Mouse (Mus musculus) midbrain, postnatal 0 days (tissue): ENCODE measurements around the gene Cdkn2aip. TPM values are rescaled to one million over a fixed set of nuclear protein-coding genes. Genes with fewer than 3 reads are reported as not detected.

ENCODE experiments used
- ATAC-seq: fragments of 200-750 bp; cut with Nextera tagmentation; 2 replicates; pipeline ENCODE4 v1.8.0; 2017; ENCODE audit warnings: moderate number of reproducible peaks, mild to moderate bottlenecking, moderate TSS enrichment, moderate library complexity; ENCODE audit not compliant: low FRiP score
- DNase-seq: peaks from one replicate; pipeline ENCODE4 v3.0.0-alpha.2; 2015; ENCODE audit warnings: low spot score
- H3K27ac ChIP-seq: fragments of 300-500 bp; sonication (generic); 2 replicates; pipeline ENCODE4 v1.5.1; 2014; ENCODE audit warnings: low read depth, mild to moderate bottlenecking, low read length, mixed read lengths
- H3K27me3 ChIP-seq: fragments of 300-500 bp; sonication (generic); 2 replicates; pipeline ENCODE4 v1.6.1; 2014; ENCODE audit warnings: low read length, control low read depth, mixed read lengths; ENCODE audit not compliant: insufficient read depth
- H3K36me3 ChIP-seq: fragments of 300-500 bp; sonication (generic); 2 replicates; pipeline ENCODE4 v1.6.1; 2014; ENCODE audit warnings: low read length, control low read depth, mixed read lengths; ENCODE audit not compliant: insufficient read depth
- H3K4me1 ChIP-seq: fragments of 300-500 bp; sonication (generic); 2 replicates; pipeline ENCODE4 v1.6.1; 2014; ENCODE audit warnings: mild to moderate bottlenecking, control low read depth, antibody characterized with exemption, low read length, mixed read lengths; ENCODE audit not compliant: insufficient read depth
- H3K4me2 ChIP-seq: fragments of 300-500 bp; sonication (generic); 2 replicates; pipeline ENCODE4 v1.6.1; 2014; ENCODE audit warnings: low read depth, mild to moderate bottlenecking, low read length, mixed read lengths; ENCODE audit not compliant: poor library complexity, severe bottlenecking
- H3K4me3 ChIP-seq: fragments of 300-500 bp; sonication (generic); 2 replicates; pipeline ENCODE4 v1.5.1; 2014; ENCODE audit warnings: low read depth, mild to moderate bottlenecking, low read length, moderate library complexity
- H3K9ac ChIP-seq: fragments of 300-500 bp; sonication (generic); replicated peaks from 2 replicates; pipeline ENCODE4 v1.6.1; 2014; ENCODE audit warnings: mild to moderate bottlenecking, low read length, moderate library complexity, mixed read lengths; ENCODE audit not compliant: poor library complexity, severe bottlenecking
- H3K9me3 ChIP-seq: fragments of 300-500 bp; sonication (generic); 2 replicates; pipeline ENCODE4 v1.6.1; 2016; ENCODE audit warnings: low read length, control low read depth
- CTCF ChIP-seq: IDR thresholded peaks from 2 replicates; pipeline ENCODE4 v1.5.1; 2016; ENCODE audit warnings: antibody characterized with exemption, mild to moderate bottlenecking
- WGBS: fragments of 180-500 bp; shearing (Covaris S2); extraction: QIAGEN DNeasy Blood & Tissue Kit; methylation state at CpG from one replicate; pipeline ENCODE4 v1.1.7; 2014; 5-methylcytosine and 5-hydroxymethylcytosine counted together
- polyA plus RNA-seq: library from polyadenylated mRNA; unstranded; fragments of >200 nt; fragmentation: Nextera tagmentation; extraction: Ambion mirVana; gene quantifications from 2 replicates; pipeline ENCODE4 v1.2.1, GENCODE M21; 2015
- total RNA-seq: library from RNA; depleted of rRNA; stranded (reverse); fragments of >200 nt; gene quantifications from 2 replicates; pipeline ENCODE4 v1.2.3, GENCODE M21; 2014

Cdkn2aip gene
- total and polyA plus RNA-seq, 2 experiments from 2014 or later, result 19.9 to 23.3 TPM

- DNase-seq (no peak), ATAC-seq (no peak)
- no peak for TF ChIP-seq CTCF
- Histone ChIP-seq H3K4me2 (no peak overlapping the region), H3K36me3 (no peaks in the 10 kb centered on the region), H3K9me3 (no peaks in the 10 kb centered on the region), H3K4me3 (no peak overlapping the region), H3K27me3 (no peaks in the 10 kb centered on the region), H3K4me1 (no peaks in the 10 kb centered on the region), H3K9ac (no peak overlapping the region), H3K27ac (no peak overlapping the region)
- 82% methylated on average over 9 of the region's 9 CpGs for WGBS
Measured at GRCm38 (mm10) chr8:47683994-47684393, 29.7 kb downstream of the Cdkn2aip start.

DNA sequence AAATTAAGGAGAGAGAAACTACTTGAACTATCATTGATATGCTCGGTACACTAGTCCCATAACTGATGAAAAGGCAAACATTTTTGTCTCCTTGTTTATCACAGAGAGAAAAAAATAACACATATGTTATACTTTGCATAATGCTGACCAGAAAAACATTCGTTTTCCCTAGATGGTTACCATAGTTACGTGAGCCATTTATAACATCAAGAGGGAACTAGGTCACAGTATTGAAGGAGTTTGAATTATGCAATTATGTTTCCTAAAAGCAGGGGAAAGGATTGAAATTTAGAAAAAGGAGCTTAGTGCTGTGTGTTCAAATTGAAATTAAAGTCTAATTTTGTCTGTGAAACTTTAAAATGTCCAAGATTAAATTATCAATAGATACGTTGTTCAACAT lies 33.4 kb downstream of the Cdkn2aip start:
- Histone ChIP-seq H3K9me3 (no peaks in the 10 kb centered on the region), H3K4me2 (no peak overlapping the region), H3K27ac (no peak overlapping the region), H3K4me3 (no peak overlapping the region), H3K27me3 (no peaks in the 10 kb centered on the region), H3K9ac (no peak overlapping the region), H3K36me3 (no peaks in the 10 kb centered on the region), H3K4me1 (no peaks in the 10 kb centered on the region)
- WGBS, result 66% methylated on average over 4 of the region's 4 CpGs
- no peak for TF ChIP-seq CTCF
- ATAC-seq (no peak), DNase-seq (no peak)

DNA sequence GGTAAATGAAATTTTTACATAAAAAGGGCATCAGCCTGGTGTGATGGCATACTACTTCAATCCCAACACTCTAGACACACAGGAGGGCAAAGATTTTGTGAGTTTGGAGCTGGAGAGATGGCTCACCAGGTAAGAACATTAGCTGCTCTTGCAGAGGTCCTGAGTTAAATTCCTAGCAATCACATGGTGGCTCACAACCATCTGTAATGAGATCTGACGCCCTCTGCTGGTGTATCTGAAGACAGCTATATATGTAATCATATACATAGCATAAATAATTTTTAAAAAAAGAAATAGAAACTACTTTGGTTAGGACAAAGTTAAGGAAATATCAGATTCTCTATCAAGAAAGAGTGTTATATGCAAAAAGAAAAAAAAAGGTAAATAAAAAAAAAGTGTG lies 34.1 kb downstream of the Cdkn2aip start:
- 78% methylated on average over 1 of the region's 1 CpGs for WGBS
- ATAC-seq, result no peak

DNA sequence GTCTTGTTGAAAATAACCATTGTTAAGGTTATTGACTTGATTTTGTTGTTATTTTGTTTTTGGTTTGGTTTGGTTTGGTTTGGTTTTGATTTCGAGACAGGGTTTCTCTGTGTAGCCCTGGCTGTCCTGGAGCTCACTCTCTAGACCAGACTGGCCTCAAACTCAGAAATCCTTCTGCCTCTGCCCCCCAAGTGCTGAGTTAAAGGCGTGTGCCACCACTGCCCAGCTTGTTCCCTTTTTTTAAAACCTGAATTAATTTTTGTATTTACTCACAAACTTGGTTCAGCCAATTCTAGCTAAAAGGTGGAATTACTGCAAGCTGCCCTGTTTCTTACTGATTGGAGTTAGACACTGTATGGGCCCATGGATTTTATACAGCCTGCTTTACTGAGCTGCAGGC lies 37.1 kb downstream of the Cdkn2aip start:
- DNase-seq (no peak), ATAC-seq (no peak)
- Histone ChIP-seq H3K9me3 (no peaks in the 10 kb centered on the region), H3K27me3 (no peaks in the 10 kb centered on the region), H3K9ac (no peak overlapping the region), H3K36me3 (no peaks in the 10 kb centered on the region), H3K4me3 (peak overlapping the region; percentile 98), H3K4me1 (no peaks in the 10 kb centered on the region), H3K27ac (no peak overlapping the region), H3K4me2 (peak overlapping the region; percentile 78; the same call in 1 of the 2 replicates)
- WGBS, result 35% methylated on average over 2 of the region's 2 CpGs
- TF ChIP-seq CTCF, result no peak

More for the DNA sequence above, 34.1 kb downstream of the Cdkn2aip start:
- TF ChIP-seq CTCF, result peak; percentile 31
- Histone ChIP-seq H3K9me3 (no peaks in the 10 kb centered on the region), H3K4me2 (no peak overlapping the region), H3K9ac (no peak overlapping the region), H3K4me1 (no peaks in the 10 kb centered on the region), H3K4me3 (no peak overlapping the region), H3K36me3 (no peaks in the 10 kb centered on the region), H3K27me3 (no peaks in the 10 kb centered on the region), H3K27ac (no peak overlapping the region)
- no peak for DNase-seq

GRCm38 (mm10) chr8:47676224-47676623 lies 37.5 kb downstream of the Cdkn2aip start:
- no peaks in the 10 kb centered on the region for H3K4me1 ChIP-seq
- H3K9ac ChIP-seq, result peak overlapping the region; percentile 78
- peak; percentile 2 for DNase-seq
- WGBS, result under 1% methylated on average over 15 of the region's 15 CpGs
- peak overlapping the region; percentile 78 for H3K4me2 ChIP-seq
- no peak for ATAC-seq
- TF ChIP-seq CTCF, result no peak
- peak overlapping the region; percentile 98 for H3K4me3 ChIP-seq
- H3K27ac ChIP-seq, result peak overlapping the region; percentile 18; the same call in 1 of the 2 replicates
- H3K27me3 ChIP-seq, result no peaks in the 10 kb centered on the region
- no peaks in the 10 kb centered on the region for H3K36me3 ChIP-seq
- H3K9me3 ChIP-seq, result no peaks in the 10 kb centered on the region

DNA sequence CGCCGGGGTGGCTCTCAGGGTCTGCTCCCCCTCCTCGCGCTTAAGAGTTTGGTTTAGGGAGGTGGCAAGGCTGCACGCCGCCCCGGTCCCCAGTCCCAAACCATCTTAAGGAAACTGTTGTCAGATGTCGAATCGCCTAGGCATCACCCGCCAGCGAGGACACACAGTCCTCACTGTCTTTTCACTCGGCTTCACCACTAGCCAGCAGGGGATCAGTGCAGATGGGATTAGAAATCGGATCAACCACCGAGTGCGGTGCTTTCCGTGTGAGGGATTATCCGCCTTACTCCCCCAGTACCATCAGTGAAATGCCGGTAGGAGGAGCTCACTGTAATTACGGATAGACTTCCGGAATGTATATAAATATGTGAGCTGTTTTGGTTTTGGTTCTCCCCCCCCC lies 37.9 kb downstream of the Cdkn2aip start:
- peak; percentile 56 for TF ChIP-seq CTCF
- no peak for ATAC-seq

More for the DNA sequence above, 37.9 kb downstream of the Cdkn2aip start:
- H3K9me3 ChIP-seq, result no peaks in the 10 kb centered on the region
- H3K4me2 ChIP-seq, result peak overlapping the region; percentile 78
- peak overlapping the region; percentile 98 for H3K4me3 ChIP-seq
- no peaks in the 10 kb centered on the region for H3K27me3 ChIP-seq
- under 1% methylated on average over 20 of the region's 20 CpGs for WGBS
- peak overlapping the region; percentile 88 for H3K27ac ChIP-seq
- H3K4me1 ChIP-seq, result no peaks in the 10 kb centered on the region
- H3K9ac ChIP-seq, result peak overlapping the region; percentile 78
- H3K36me3 ChIP-seq, result no peaks in the 10 kb centered on the region
- peak; percentile 57 for DNase-seq
